Mouse (Mus musculus): ENCODE data around the gene Rab13. TPM values are rescaled to one million over a fixed set of nuclear protein-coding genes. Genes with fewer than 3 reads are reported as not detected.

Rab13 gene
- polyA plus RNA-seq, 1 experiment from 2014 or later = 21.7 TPM

DNA sequence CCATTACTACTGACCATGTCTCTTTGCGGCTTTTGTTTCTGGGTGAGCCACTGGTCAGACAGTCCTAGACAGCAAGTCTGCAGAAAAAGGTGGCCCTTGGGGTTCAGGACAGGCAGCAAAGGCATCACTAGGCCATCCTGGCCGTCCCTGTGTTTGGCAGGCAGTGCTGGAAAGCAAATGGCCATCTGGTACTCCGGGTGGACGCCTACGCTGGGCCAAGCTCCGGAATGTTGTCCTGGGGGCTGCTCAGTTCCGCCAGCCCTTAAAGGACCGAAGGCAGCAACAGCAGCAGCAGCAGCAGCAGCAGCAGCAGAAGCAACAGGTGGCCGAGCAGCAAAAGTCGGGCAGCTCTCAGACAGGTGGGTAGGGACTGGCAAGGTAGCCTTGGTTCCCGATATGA lies 61.8 kb downstream of the Rab13 start:
- Histone ChIP-seq H3K9ac (replicated peaks; ENCODE audit: low read depth, low read length) (no peak overlapping the region), H3K4me1 (replicated peaks; ENCODE audit: control insufficient read depth, insufficient read depth, low read length) (no peaks in the 10 kb centered on the region), H3K4me2 (ENCODE audit: low read length) (no peak overlapping the region), H3K36me3 (ENCODE audit: control insufficient read depth, insufficient read depth) (peaks cover 11% of the 10 kb centered on the region), H3K27ac (ENCODE audit: low read length) (no peak overlapping the region), H3K9me3 (ENCODE audit: control insufficient read depth, low read length) (no peaks in the 10 kb centered on the region), H3K4me3 (replicated peaks; ENCODE audit: low read length) (no peak overlapping the region), H3K27me3 (replicated peaks; ENCODE audit: control insufficient read depth, insufficient read depth, low read length) (no peaks in the 10 kb centered on the region)
- ATAC-seq = no peak
- WGBS = 92% methylated on average over 11 of the region's 11 CpGs

Small RNA genes lying within 50 kb of the gene (microRNA-seq; reads per million reads assigned to microRNA genes)
- not detected for gene Mir7012

Other genes starting within 250 kb of the Rab13 start
- gene Hax1, start 214.9 kb upstream of the Rab13 start, polyA plus RNA-seq (2015; fragmentation: Nextera tagmentation; extraction: Ambion mirVana) = 134 and 145 TPM in 2 replicates
- 220 and 232 TPM in 2 replicates for gene 4933434E20Rik, start 162.1 kb upstream of the Rab13 start, polyA plus RNA-seq (2015; fragmentation: Nextera tagmentation; extraction: Ambion mirVana)
- 146 and 158 TPM in 2 replicates for gene Ubap2l, start 161.1 kb upstream of the Rab13 start, polyA plus RNA-seq (2015; fragmentation: Nextera tagmentation; extraction: Ambion mirVana)
- 471 and 509 TPM in 2 replicates for gene Tpm3, start 141.0 kb upstream of the Rab13 start, polyA plus RNA-seq (2015; fragmentation: Nextera tagmentation; extraction: Ambion mirVana)
- gene Nup210l, start 109.6 kb upstream of the Rab13 start, polyA plus RNA-seq (2015; fragmentation: Nextera tagmentation; extraction: Ambion mirVana) = 0.22 and 0.42 TPM in 2 replicates
- 790 and 871 TPM in 2 replicates for gene Rps27, start within 50 bp of the Rab13 start, polyA plus RNA-seq (2015; fragmentation: Nextera tagmentation; extraction: Ambion mirVana)
- 106 and 114 TPM in 2 replicates for gene Jtb, start 17.9 kb downstream of the Rab13 start, polyA plus RNA-seq (2015; fragmentation: Nextera tagmentation; extraction: Ambion mirVana)
- 2.7 and 3.3 TPM in 2 replicates for gene Creb3l4, start 29.8 kb downstream of the Rab13 start, polyA plus RNA-seq (2015; fragmentation: Nextera tagmentation; extraction: Ambion mirVana)
- 42.5 and 43.1 TPM in 2 replicates for gene Slc39a1, start 34.5 kb downstream of the Rab13 start, polyA plus RNA-seq (2015; fragmentation: Nextera tagmentation; extraction: Ambion mirVana)
- 18.5 and 23.2 TPM in 2 replicates for gene Crtc2, start 40.5 kb downstream of the Rab13 start, polyA plus RNA-seq (2015; fragmentation: Nextera tagmentation; extraction: Ambion mirVana)
- 5.3 and 6.7 TPM in 2 replicates for gene Dennd4b, start 51.5 kb downstream of the Rab13 start, polyA plus RNA-seq (2015; fragmentation: Nextera tagmentation; extraction: Ambion mirVana)
- gene Gatad2b, start 79.5 kb downstream of the Rab13 start, polyA plus RNA-seq (2015; fragmentation: Nextera tagmentation; extraction: Ambion mirVana) = 15.2 and 16.5 TPM in 2 replicates
- gene Slc27a3, start 176.2 kb downstream of the Rab13 start, polyA plus RNA-seq (2015; fragmentation: Nextera tagmentation; extraction: Ambion mirVana) = 17.1 and 20.0 TPM in 2 replicates
- gene Ints3, start 219.9 kb downstream of the Rab13 start, polyA plus RNA-seq (2015; fragmentation: Nextera tagmentation; extraction: Ambion mirVana) = 32.2 and 32.3 TPM in 2 replicates